Mouse (Mus musculus) midbrain, embryonic 16.5 days (tissue): ENCODE data around the gene Gtf3c1. TPM values are rescaled to one million over a fixed set of nuclear protein-coding genes. Genes with fewer than 3 reads are reported as not detected.

Experiments used
- ATAC-seq: fragments of 200-750 bp; cut with Nextera tagmentation; 2 replicates; pipeline ENCODE4 v1.8.0; 2017; ENCODE audit warnings: moderate TSS enrichment
- H3K27ac ChIP-seq: fragments of 300-500 bp; sonication (generic); 2 replicates; pipeline ENCODE4 v1.5.1; 2014; ENCODE audit warnings: mild to moderate bottlenecking, low read length, mixed read lengths
- H3K27me3 ChIP-seq: fragments of 300-500 bp; sonication (generic); 2 replicates; pipeline ENCODE4 v1.6.1; 2014; ENCODE audit warnings: low read depth, low read length, mixed read lengths; ENCODE audit not compliant: control insufficient read depth, insufficient read depth
- H3K36me3 ChIP-seq: fragments of 300-500 bp; sonication (generic); 2 replicates; pipeline ENCODE4 v1.6.1; 2014; ENCODE audit warnings: mild to moderate bottlenecking, low read length, moderate library complexity, mixed read lengths; ENCODE audit not compliant: control insufficient read depth, insufficient read depth
- H3K4me1 ChIP-seq: fragments of 300-500 bp; sonication (generic); 2 replicates; pipeline ENCODE4 v1.6.1; 2014; ENCODE audit warnings: mild to moderate bottlenecking, low read length, mixed read lengths; ENCODE audit not compliant: control insufficient read depth, insufficient read depth
- H3K4me2 ChIP-seq: fragments of 300-500 bp; sonication (generic); 2 replicates; pipeline ENCODE4 v1.6.1; 2014; ENCODE audit warnings: mild to moderate bottlenecking, low read length, mixed read lengths
- H3K4me3 ChIP-seq: fragments of 300-500 bp; sonication (generic); 2 replicates; pipeline ENCODE4 v1.5.1; 2014; ENCODE audit warnings: low read depth, mild to moderate bottlenecking, low read length, moderate library complexity, mixed read lengths
- H3K9ac ChIP-seq: fragments of 300-500 bp; sonication (generic); 2 replicates; pipeline ENCODE4 v1.6.1; 2014; ENCODE audit warnings: low read depth, low read length, mixed read lengths
- H3K9me3 ChIP-seq: fragments of 300-500 bp; sonication (generic); replicated peaks from 2 replicates; pipeline ENCODE4 v1.6.1; 2014; ENCODE audit warnings: mild to moderate bottlenecking, low read length, mixed read lengths; ENCODE audit not compliant: control insufficient read depth, poor library complexity, severe bottlenecking
- WGBS: fragments of 180-500 bp; shearing (Covaris S2); extraction: QIAGEN DNeasy Blood & Tissue Kit; methylation state at CpG from one replicate; pipeline ENCODE4 v1.1.7; 2014; 5-methylcytosine and 5-hydroxymethylcytosine counted together
- polyA plus RNA-seq: library from polyadenylated mRNA; unstranded; fragments of >200 nt; fragmentation: Nextera tagmentation; extraction: Ambion mirVana; gene quantifications from 2 replicates; pipeline ENCODE4 v1.2.1, GENCODE M21; 2015

Gene Gtf3c1
- polyA plus RNA-seq, 1 experiment from 2014 or later, result 30.5 TPM

DNA sequence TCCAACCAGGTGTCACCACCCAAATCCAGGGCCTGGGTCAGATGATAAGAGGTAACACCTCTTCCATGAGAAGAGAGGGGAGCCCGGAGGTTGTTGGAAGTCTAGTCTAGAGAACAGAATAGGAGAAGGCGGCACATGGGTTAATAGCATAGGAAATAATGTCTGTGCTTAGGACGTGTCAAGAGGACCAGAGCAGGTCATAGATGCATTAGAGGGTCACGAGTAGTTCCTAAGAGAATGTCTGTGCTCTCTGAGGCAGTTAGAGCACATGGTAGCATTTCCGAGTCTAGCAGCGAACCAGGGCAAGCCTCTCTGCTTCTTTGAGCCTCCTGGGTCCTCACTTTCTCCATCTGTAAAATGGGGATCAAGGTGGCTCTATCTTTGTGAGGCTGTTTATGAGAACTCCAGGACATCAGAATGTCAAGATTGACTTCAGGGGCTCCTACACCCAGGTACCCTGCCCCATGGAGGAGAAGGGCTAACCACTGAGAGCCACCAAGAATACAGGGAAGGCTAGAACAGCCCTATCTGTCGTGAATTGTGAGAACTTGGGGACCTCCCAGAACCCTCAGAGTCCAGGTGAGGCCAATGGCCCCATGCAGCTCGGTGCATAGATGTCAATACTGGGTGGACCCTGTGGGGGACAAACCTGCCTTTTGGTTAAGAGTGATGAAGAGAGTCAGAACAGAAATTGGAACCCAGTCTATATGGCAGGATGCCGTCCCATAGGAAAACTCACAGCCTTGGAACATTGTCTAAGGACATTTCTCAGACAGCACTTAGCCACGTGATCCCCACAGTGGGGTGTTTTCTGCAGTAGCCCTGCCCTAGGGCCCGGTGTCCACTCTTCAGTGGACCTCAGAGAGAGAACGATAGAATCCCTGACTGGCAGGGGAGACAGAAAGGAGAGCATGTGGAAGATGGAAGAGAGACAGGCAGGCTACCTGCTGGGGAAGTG lies 102.9 kb downstream of the Gtf3c1 start:
- no peak overlapping the region for H3K4me2 ChIP-seq
- H3K4me1 ChIP-seq, result no peaks in the 10 kb centered on the region
- no peaks in the 10 kb centered on the region; the same call in 1 of the 2 replicates for H3K27me3 ChIP-seq
- no peak for ATAC-seq
- H3K27ac ChIP-seq, result no peak overlapping the region
- H3K9ac ChIP-seq, result no peak overlapping the region
- H3K4me3 ChIP-seq, result no peak overlapping the region
- 87% methylated on average over 12 of the region's 12 CpGs for WGBS
- H3K36me3 ChIP-seq, result no peaks in the 10 kb centered on the region
- H3K9me3 ChIP-seq, result no peaks in the 10 kb centered on the region

DNA sequence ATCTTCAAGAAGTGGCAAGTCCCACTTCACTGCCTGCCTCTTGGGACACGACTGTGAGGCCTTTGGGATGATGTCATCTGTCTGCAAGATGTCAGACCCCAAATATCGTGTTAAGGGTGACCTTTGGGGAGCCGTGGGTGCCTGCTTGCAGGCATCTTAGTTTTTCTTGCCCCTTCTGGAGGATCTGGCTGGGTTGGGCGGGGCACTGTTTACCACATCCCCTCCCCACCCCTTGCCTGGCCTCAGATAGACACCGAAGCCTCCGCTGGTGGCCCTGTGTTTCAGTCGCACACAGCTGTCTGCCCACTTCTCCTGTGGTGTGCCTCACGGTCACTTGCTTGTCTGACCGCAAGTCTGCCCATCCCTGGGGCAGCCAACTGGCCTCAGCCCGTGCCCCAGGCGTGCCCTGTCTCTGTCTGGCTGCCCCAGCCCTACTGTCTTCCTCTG lies 104.4 kb downstream of the Gtf3c1 start, which contains the start of gene Il21r:
Gene Il21r, plus strand, starts transcription at position 245 of the 447 bp plus-strand sequence.
- H3K4me3 ChIP-seq, result no peak within 1 kb of the TSS
- no peak within 1 kb of the TSS for H3K27ac ChIP-seq
- H3K4me1 ChIP-seq, result no peaks in the 10 kb centered on the region
- 82% methylated on average over 11 of the region's 11 CpGs for WGBS
- H3K9me3 ChIP-seq, result no peaks in the 10 kb centered on the region
- H3K4me2 ChIP-seq, result no peak within 1 kb of the TSS
- H3K36me3 ChIP-seq, result no peaks in the 10 kb centered on the region
- no peak within 1 kb of the TSS for H3K9ac ChIP-seq
- no peak for ATAC-seq
- no peaks in the 10 kb centered on the region; the same call in 1 of the 2 replicates for H3K27me3 ChIP-seq

DNA sequence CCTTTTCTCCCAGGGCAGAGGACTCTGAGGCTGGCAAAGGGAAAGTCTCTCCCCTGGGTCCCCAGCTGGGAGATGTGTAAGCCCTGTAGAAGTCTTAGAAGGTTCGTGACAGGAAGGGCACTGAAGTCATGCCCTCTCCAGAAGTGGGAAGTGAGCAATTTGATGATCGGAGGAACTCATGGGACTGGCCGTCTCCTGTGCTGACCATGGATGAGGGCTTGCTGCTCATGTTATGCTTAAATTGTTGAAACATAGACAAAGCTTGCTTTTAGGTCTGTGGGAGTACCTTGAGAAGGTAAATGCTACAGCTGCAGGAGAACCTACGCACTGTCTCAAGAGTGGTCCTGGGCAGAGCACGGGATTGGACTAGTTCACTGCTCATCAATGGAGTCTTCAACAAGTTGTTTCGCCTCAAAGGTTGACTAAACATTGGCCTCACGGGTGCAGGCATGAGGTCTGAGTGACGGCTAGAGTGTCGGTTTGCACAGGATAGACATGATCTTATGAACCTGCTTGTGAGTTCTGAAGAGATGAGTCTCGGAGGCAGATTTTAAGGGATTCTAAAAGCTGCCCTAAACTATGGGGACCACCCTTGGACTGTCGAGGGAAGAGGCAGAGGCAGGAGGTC lies 105.6 kb downstream of the Gtf3c1 start:
- ATAC-seq, result no peak
- no peak overlapping the region for H3K4me3 ChIP-seq
- no peaks in the 10 kb centered on the region; the same call in 1 of the 2 replicates for H3K27me3 ChIP-seq
- no peaks in the 10 kb centered on the region for H3K4me1 ChIP-seq
- no peak overlapping the region for H3K4me2 ChIP-seq
- H3K36me3 ChIP-seq, result no peaks in the 10 kb centered on the region
- no peak overlapping the region for H3K27ac ChIP-seq
- no peaks in the 10 kb centered on the region for H3K9me3 ChIP-seq
- no peak overlapping the region for H3K9ac ChIP-seq
- WGBS, result 77% methylated on average over 11 of the region's 11 CpGs

DNA sequence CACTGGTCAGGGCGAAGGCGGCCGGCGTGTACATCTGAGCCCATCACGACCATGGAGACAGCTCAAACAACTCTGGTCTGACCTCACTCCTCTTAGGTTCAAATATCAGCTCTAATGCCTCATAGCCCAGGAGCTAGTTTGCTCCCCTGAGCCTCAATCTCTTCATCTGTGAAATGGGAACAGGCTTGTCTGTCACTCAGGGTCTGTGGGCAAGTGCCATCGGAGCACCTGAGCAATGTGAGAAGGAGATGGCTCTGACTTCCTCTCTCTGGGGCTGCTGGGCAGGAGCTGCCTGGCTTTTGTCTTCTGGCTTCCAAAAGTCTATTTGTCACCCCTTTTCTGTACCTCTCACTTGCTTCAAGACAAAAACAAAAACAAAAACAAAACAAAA lies 106.3 kb downstream of the Gtf3c1 start:
- Histone ChIP-seq H3K27ac (no peak overlapping the region), H3K9me3 (no peaks in the 10 kb centered on the region), H3K27me3 (no peaks in the 10 kb centered on the region; the same call in 1 of the 2 replicates), H3K4me1 (no peaks in the 10 kb centered on the region), H3K4me2 (no peak overlapping the region), H3K36me3 (no peaks in the 10 kb centered on the region), H3K4me3 (no peak overlapping the region), H3K9ac (no peak overlapping the region)
- WGBS, result 91% methylated on average over 6 of the region's 6 CpGs
- no peak for ATAC-seq

DNA sequence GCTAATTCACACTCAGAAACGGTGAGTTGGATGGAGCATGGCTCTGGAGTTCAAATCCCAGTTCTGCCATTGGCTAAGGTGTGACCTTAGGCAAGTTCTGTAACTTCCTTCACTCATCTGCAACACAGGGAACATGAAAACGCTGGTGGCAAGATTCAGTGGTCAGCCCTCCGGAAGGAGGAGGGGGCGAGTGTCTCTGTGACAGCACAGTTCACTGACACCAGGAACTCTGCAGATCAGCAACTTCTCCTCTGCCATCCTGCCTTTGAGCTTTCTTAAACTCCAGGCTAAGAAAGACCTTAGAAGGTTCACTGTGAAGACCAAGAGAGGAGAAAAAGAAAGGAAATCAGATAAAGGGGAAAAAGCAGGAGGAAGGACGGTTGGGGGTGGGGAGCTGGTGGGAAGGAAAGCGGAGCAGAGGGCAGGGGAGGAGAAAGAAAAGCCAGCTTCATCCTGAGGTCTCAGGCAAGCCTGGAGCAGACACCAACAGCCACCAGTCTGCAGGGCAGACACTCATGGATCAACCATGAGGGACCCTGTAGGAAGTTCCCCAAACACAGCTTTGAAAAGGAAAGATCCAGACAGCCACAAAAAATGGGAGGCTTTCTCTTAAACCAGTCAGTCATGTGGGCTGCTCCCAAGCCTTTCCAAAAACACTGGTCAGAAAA lies 106.8 kb downstream of the Gtf3c1 start:
- Histone ChIP-seq H3K36me3 (no peaks in the 10 kb centered on the region), H3K9me3 (no peaks in the 10 kb centered on the region), H3K4me2 (no peak overlapping the region), H3K4me1 (no peaks in the 10 kb centered on the region), H3K9ac (no peak overlapping the region), H3K4me3 (no peak overlapping the region), H3K27me3 (no peaks in the 10 kb centered on the region; the same call in 1 of the 2 replicates), H3K27ac (no peak overlapping the region)
- WGBS, result 49% methylated on average over 6 of the region's 6 CpGs
- no peak for ATAC-seq

DNA sequence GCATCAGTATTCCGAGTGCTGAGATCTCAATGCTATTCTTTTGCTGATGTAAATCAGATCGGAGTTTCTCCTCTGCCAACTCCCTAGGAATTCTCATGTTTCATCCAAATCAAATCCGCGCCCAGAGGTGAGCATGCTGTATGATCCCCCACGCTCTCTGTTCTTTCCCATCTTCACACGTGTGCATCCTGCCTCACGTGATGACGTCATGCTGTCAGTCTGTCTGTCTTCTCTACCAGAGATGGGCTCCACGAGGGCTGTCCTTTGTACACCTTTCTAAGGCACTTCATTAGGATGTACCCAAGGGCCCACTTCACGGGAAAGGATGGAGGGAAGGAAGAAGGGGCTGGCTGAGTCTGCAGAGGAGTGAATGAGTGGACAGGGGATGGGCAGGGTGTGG lies 107.4 kb downstream of the Gtf3c1 start:
- Histone ChIP-seq H3K27me3 (no peaks in the 10 kb centered on the region; the same call in 1 of the 2 replicates), H3K27ac (no peak overlapping the region), H3K4me2 (no peak overlapping the region), H3K4me3 (no peak overlapping the region), H3K36me3 (no peaks in the 10 kb centered on the region), H3K9ac (no peak overlapping the region), H3K9me3 (no peaks in the 10 kb centered on the region), H3K4me1 (no peaks in the 10 kb centered on the region)
- ATAC-seq, result no peak
- WGBS, result 76% methylated on average over 10 of the region's 10 CpGs

DNA sequence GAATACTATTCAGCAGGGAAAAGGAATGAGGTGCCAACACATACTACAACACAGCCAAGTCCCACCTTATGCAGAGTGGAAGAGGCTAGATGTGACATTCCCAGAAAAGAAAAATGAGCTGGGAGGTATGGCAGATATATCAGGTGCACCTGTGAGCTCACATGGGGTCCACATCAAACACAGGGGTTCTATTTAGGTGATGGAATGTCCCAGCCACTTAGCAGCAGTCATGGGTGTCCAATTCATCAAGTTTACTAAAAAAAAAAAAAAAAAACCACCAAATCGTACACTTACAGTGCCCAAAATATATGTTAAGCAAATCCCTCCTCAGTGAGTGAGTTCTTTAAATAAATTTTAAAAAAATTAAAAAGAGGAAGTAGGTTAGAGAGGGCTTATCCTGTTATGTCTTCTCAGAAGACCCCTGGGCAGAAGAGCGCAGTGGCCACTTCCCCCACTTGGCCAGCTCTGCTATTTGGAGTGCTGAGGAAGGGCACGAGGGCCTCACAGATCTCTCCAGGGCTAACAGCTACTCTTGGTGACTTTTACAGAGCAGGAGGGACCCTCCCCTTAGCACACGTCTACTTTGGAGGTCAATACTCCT lies 108.1 kb downstream of the Gtf3c1 start:
- ATAC-seq, result no peak
- WGBS, result 78% methylated on average over 4 of the region's 4 CpGs
- Histone ChIP-seq H3K9me3 (no peaks in the 10 kb centered on the region), H3K27ac (no peak overlapping the region), H3K27me3 (no peaks in the 10 kb centered on the region; the same call in 1 of the 2 replicates), H3K36me3 (no peaks in the 10 kb centered on the region), H3K4me3 (no peak overlapping the region), H3K4me1 (no peaks in the 10 kb centered on the region), H3K9ac (no peak overlapping the region), H3K4me2 (no peak overlapping the region)

DNA sequence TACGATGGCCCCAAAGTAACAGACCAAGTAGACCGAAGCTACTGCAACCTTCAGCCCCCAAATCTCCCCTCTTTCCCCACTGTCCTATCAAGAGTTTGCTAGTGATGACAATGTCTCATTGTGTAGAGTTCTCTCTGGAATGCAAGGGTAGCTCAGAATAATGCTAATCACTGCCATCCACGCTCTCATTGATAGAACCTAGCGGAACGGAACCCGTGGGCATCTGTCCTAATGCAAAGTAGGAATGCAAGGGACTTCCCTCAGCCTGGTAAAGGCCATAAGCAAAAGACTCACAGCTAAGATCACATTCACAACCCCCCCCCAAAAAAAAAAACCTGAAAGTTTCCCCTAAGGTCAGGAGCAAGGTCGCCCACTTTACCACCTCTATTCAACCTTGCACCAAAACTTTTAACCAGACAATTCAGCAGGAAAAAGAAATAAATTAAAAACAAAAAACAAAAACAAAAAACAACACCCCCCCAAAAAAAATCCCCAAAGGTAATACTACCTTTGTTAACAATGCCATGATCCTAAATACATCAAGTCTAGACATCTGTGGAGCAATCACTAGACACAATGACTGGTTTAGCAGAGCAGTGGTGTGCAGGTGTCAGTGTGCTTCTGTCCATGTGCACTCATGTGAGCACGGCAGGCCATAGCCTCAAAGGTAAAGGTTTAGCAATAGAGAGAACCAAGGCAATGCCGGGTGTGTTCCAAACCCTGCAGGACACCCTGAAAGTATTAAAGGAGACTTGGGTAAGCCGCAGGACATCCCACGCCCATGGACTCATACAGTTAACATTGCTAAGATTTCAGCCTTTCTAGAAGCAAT lies 109.8 kb downstream of the Gtf3c1 start:
- 82% methylated on average over 11 of the region's 11 CpGs for WGBS
- Histone ChIP-seq H3K4me3 (no peak overlapping the region), H3K27me3 (no peaks in the 10 kb centered on the region; the same call in 1 of the 2 replicates), H3K9ac (no peak overlapping the region), H3K27ac (no peak overlapping the region), H3K4me2 (no peak overlapping the region), H3K9me3 (no peaks in the 10 kb centered on the region), H3K4me1 (no peaks in the 10 kb centered on the region), H3K36me3 (no peaks in the 10 kb centered on the region)
- no peak for ATAC-seq
